Mouse (Mus musculus) WW6 (cell line): ENCODE data around the gene Ubl5.
A peak's percentile ranks its signal among the peaks of the same experiment; 100 is the strongest.
"Not testable (repeated sequence)": the region's sequence is repeated elsewhere in the genome, so short reads cannot be mapped to it uniquely, and the experiment has no call there.

Experiments
- DNase-seq: peaks from one replicate; pipeline ENCODE4 v3.0.0-alpha.2; 2013; ENCODE audit warnings: low read depth, low spot score

Gene Ubl5

GRCm38 (mm10) chr9:20642101-20642895 is at the start of gene Ubl5:
Gene Ubl5 (plus strand): TSS chr9:20642878.
- peak; percentile 95 for DNase-seq

- DNase-seq: no peak
These were observed 41.4 kb upstream of the Ubl5 start for GRCm38 (mm10) chr9:20601270-20601669.

- DNase-seq: no peak
These were observed 36.4 kb upstream of the Ubl5 start for GRCm38 (mm10) chr9:20606269-20606668.

GRCm38 (mm10) chr9:20607100-20607974 is 35.3 kb upstream of the Ubl5 start:
- DNase-seq: peak; percentile 78

GRCm38 (mm10) chr9:20609831-20610464 is 32.7 kb upstream of the Ubl5 start:
- no peak for DNase-seq

- no peak for DNase-seq
These were observed 30.7 kb upstream of the Ubl5 start for GRCm38 (mm10) chr9:20611976-20612375.

- DNase-seq: no peak
These were observed 26.0 kb upstream of the Ubl5 start for GRCm38 (mm10) chr9:20616685-20617084.

GRCm38 (mm10) chr9:20631332-20631731 is 11.3 kb upstream of the Ubl5 start:
- no peak for DNase-seq

- not testable (repeated sequence) for DNase-seq
These were observed 7.0 kb upstream of the Ubl5 start for GRCm38 (mm10) chr9:20635676-20636075.

GRCm38 (mm10) chr9:20636256-20636655 is 6.4 kb upstream of the Ubl5 start:
- no peak for DNase-seq

- DNase-seq: no peak
These were observed 5.9 kb upstream of the Ubl5 start for GRCm38 (mm10) chr9:20636790-20637189.

- no peak for DNase-seq
These were observed 4.1 kb upstream of the Ubl5 start for GRCm38 (mm10) chr9:20638552-20638951.

- no peak for DNase-seq
These were observed 3.2 kb upstream of the Ubl5 start for GRCm38 (mm10) chr9:20639486-20639885.

- DNase-seq: no peak
These were observed 1.2 kb upstream of the Ubl5 start for GRCm38 (mm10) chr9:20641501-20641900.

GRCm38 (mm10) chr9:20642896-20643466 is 303 bp downstream of the Ubl5 start:
- DNase-seq: peak; percentile 78

GRCm38 (mm10) chr9:20643781-20644180 is 1.1 kb downstream of the Ubl5 start:
- DNase-seq: no peak

GRCm38 (mm10) chr9:20644360-20645081 is 1.8 kb downstream of the Ubl5 start, which contains the start of gene Fbxl12:
Gene Fbxl12 (minus strand): TSS chr9:20644767.
- DNase-seq: no peak

GRCm38 (mm10) chr9:20645121-20645520 is 2.4 kb downstream of the Ubl5 start:
- no peak for DNase-seq

- DNase-seq: peak; percentile 96
These were observed 9.1 kb downstream of the Ubl5 start, which contains the start of gene Pin1 for GRCm38 (mm10) chr9:20651602-20652259. Gene Pin1 (plus strand): TSS chr9:20652095.

GRCm38 (mm10) chr9:20652260-20652658 is 9.6 kb downstream of the Ubl5 start:
- DNase-seq: no peak
